Mouse (Mus musculus) small intestine, adult 2 months (tissue): ENCODE measurements at regions not wholly inside any gene's neighbourhood (a gene's known extent, or its start where the extent isn't known, plus 50 kb on each side); places are given as distances from the start of the nearest gene placed in this dataset.
"Not testable (repeated sequence)": the region's sequence is repeated elsewhere in the genome, so short reads cannot be mapped to it uniquely, and the experiment has no call there.

ENCODE experiments used
- H3K27ac ChIP-seq: fragments of 200-500 bp; 2 replicates; pipeline ENCODE4 v1.5.1; 2012; ENCODE audit warnings: low read depth, low read length, control low read depth, inconsistent platforms; ENCODE audit not compliant: insufficient read depth
- H3K27me3 ChIP-seq: fragments of 200-500 bp; 2 replicates; pipeline ENCODE4 v1.6.1; 2012; ENCODE audit warnings: mild to moderate bottlenecking, moderate library complexity, low read length, inconsistent platforms; ENCODE audit not compliant: control insufficient read depth, insufficient read depth
- H3K36me3 ChIP-seq: fragments of 200-500 bp; 2 replicates; pipeline ENCODE4 v1.6.1; 2012; ENCODE audit warnings: mild to moderate bottlenecking, low read length, control low read depth, inconsistent platforms; ENCODE audit not compliant: control insufficient read depth, insufficient read depth
- H3K4me1 ChIP-seq: fragments of 200-500 bp; 2 replicates; pipeline ENCODE4 v1.6.1; 2012; ENCODE audit warnings: low read length, inconsistent platforms, mixed read lengths; ENCODE audit not compliant: control insufficient read depth, insufficient read depth, insufficient read length
- H3K4me3 ChIP-seq: fragments of 200-500 bp; 2 replicates; pipeline ENCODE4 v1.5.1; 2012; ENCODE audit warnings: low read depth, mild to moderate bottlenecking, control low read depth, inconsistent platforms, low read length, moderate library complexity
- CTCF ChIP-seq: fragments of 200-500 bp; IDR thresholded peaks from 2 replicates; pipeline ENCODE4 v1.5.1; 2012; ENCODE audit warnings: low read depth, mild to moderate bottlenecking, control low read depth, inconsistent platforms, low read length, moderate library complexity, mixed read lengths; ENCODE audit not compliant: insufficient replicate concordance, insufficient read length; ENCODE audit errors: extremely low read depth
- POLR2A ChIP-seq: fragments of 200-500 bp; IDR thresholded peaks from 2 replicates; pipeline ENCODE4 v1.6.1; 2012; ENCODE audit warnings: low read depth, mild to moderate bottlenecking, control low read depth, inconsistent platforms, low read length, moderate library complexity
- WGBS: fragments of 180-500 bp; shearing (Covaris S2); methylation state at CpG from one replicate; pipeline ENCODE4 v1.1.7; 2018; 5-methylcytosine and 5-hydroxymethylcytosine counted together

DNA sequence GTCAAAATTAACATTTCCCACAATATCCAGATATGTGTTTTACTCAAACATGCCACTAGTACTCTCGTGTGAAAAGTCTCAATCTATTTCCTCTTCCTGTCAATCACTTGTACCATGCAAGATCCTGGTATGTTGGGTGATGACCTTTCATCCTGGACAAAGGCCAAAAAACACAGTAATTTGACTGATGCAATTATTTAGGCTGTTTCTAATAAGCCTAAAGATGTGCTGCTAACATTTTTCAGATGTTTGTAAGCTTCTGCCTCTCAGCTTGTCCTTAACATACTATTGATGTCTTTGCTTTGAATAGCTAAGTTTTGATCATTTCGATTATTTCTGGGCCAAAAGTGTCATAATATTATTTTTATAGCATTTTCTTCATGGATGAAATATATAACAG is 418.4 kb upstream of the Arrdc4 start:
- no peak for TF ChIP-seq POLR2A
- TF ChIP-seq CTCF: no peak
- no peaks in the 10 kb centered on the region for H3K27me3 ChIP-seq
- no peak overlapping the region for H3K27ac ChIP-seq
- no peaks in the 10 kb centered on the region for H3K36me3 ChIP-seq
- no peaks in the 10 kb centered on the region for H3K4me1 ChIP-seq
- WGBS: 19% methylated on average over 2 of the region's 2 CpGs
- no peak overlapping the region for H3K4me3 ChIP-seq

DNA sequence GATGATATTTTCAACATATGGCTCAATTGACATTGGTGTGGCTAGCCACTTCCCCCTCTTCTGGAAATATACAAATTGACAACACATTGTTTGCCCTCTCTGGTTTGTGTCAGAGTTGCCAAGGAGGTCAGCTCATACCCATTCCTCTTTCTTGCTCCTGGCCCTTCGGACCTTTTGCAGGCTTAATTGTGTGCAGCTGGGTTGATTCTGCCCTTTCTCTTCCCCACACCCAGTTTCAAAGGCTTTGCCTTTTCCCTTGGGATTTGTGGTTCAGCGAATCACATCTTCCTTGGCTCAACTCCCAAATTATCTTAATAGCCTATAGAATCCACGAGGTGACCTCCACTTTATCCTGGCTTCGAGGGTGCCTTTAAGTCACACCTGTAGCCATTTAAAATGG is 412.9 kb upstream of the Arrdc4 start:
- Histone ChIP-seq H3K36me3 (no peaks in the 10 kb centered on the region), H3K4me3 (no peak overlapping the region), H3K4me1 (no peaks in the 10 kb centered on the region), H3K27ac (no peak overlapping the region), H3K27me3 (no peaks in the 10 kb centered on the region)
- WGBS: 68% methylated on average over 4 of the region's 4 CpGs
- no peak for TF ChIP-seq POLR2A
- no peak for TF ChIP-seq CTCF

DNA sequence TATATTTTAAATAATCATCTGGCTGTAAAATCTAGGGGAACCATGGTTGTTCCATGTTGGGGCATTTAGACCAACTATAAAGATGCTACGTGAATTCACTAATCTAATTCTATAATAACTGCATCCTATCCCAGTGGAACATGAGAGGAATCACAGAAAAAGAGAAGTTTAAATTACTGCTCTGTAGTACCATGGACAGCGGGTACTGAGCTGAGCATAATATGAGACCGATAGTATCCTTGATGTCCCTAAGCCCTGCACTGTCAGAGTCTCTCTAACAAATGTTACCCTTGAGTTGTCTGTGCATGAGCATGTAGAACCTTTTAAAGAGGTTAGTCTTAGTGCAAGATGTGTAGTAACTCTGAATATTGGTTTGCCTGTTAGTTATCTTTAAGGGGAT is 393.3 kb upstream of the Arrdc4 start:
- WGBS: 73% methylated on average over 3 of the region's 3 CpGs

DNA sequence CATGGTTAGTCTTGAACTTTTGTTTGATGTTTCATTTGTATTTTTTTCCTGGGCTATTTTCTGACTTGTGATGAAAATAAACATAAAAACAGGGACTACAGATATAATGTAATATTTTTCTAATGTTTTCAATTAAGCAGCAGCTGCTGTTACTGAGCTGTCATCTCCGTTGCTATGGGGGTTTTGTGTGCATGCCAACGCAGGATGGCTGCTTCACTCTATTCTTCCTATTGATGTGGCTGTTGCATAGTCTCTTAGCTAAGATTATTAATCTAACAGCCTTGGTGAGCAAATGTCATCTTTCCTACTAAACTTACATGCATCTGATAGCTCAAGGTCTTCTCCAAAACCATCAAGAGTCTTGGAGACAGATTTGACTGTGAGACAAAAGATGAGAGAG is 384.4 kb upstream of the Arrdc4 start:
- 89% methylated on average over 2 of the region's 2 CpGs for whole genome bisulfite sequencing
- Histone ChIP-seq H3K27me3 (no peaks in the 10 kb centered on the region), H3K36me3 (no peaks in the 10 kb centered on the region), H3K27ac (no peak overlapping the region), H3K4me3 (no peak overlapping the region), H3K4me1 (no peaks in the 10 kb centered on the region)
- TF ChIP-seq CTCF (no peak), POLR2A (no peak)

More for the DNA sequence above, 393.3 kb upstream of the Arrdc4 start:
- no peak overlapping the region for H3K27ac ChIP-seq
- no peak overlapping the region for H3K4me3 ChIP-seq
- H3K4me1 ChIP-seq: no peaks in the 10 kb centered on the region
- no peaks in the 10 kb centered on the region for H3K27me3 ChIP-seq
- H3K36me3 ChIP-seq: no peaks in the 10 kb centered on the region
- TF ChIP-seq CTCF: no peak

DNA sequence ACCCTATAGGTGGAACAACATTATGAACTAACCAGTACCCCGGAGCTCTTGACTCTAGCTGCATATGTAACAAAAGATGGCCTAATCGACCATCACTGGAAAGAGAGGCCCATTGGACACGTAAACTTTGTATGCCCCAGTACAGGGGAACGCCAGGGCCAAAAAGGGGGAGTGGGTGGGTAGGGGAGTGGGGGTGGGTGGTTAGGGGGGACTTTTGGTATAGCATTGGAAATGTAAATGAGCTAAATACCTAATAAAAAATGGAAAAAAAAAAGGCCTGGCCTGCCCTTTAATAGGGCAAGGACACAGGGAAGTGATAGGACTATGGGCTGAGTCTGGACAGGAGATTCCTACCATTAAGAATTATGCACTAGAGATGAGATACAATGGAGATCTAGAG is 352.7 kb upstream of the Arrdc4 start:
- not testable (repeated sequence) for H3K27me3 ChIP-seq, H3K27ac ChIP-seq, H3K4me1 ChIP-seq, H3K4me3 ChIP-seq, H3K36me3 ChIP-seq
- 79% methylated on average over 3 of the region's 4 CpGs for WGBS

DNA sequence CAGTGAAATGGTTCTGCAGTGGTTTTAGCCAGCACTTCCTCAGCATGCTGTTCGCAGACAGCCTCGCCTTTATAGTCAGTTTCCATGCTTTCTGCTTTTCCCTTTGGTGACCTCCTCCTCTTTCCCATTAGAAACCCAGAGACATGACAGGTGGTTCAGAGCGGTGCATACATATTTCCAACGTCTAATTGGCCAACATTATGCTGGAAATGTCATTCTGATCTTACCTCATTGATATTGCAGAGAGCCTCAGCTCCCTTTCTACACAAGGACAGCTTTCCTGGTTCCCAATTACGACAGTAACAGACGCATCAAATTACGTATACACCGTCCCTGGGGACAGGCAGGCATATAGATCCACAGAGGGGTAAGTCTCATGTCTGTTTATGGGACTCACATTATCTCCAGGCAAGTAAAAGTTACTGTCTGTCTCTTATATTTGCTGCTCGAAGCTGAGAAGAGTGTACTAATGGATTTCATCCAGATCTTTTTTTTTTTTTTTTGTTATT is 348.6 kb upstream of the Arrdc4 start:
- no peak overlapping the region for H3K4me3 ChIP-seq
- 51% methylated on average over 9 of the region's 9 CpGs for WGBS
- no peak overlapping the region for H3K27ac ChIP-seq
- no peaks in the 10 kb centered on the region for H3K27me3 ChIP-seq
- no peaks in the 10 kb centered on the region for H3K36me3 ChIP-seq
- TF ChIP-seq CTCF (no peak), POLR2A (no peak)
- H3K4me1 ChIP-seq: no peaks in the 10 kb centered on the region

DNA sequence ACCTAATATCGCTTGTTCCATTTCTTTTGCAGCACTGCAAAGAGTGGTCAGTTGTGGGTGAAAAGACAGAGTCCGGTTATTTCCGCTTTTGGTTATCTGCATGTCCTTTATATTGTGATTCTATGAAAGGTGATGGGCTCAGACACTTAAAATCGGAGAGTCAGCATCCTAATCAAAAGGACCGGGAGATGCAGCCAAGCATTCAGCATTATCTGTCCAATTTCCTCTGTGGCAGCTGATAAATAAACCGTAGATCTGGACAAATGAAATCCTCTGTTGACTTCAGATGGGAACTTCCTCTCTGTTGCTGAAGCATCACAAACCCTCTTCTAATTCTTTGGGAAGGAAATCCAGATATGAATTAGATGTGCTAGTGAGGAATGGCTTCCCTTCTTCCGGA is 325.7 kb upstream of the Arrdc4 start:
- no peak overlapping the region for H3K27ac ChIP-seq
- H3K36me3 ChIP-seq: no peaks in the 10 kb centered on the region
- TF ChIP-seq CTCF (no peak), POLR2A (no peak)
- H3K4me3 ChIP-seq: no peak overlapping the region
- H3K27me3 ChIP-seq: no peaks in the 10 kb centered on the region
- 85% methylated on average over 7 of the region's 7 CpGs for WGBS
- no peaks in the 10 kb centered on the region for H3K4me1 ChIP-seq

DNA sequence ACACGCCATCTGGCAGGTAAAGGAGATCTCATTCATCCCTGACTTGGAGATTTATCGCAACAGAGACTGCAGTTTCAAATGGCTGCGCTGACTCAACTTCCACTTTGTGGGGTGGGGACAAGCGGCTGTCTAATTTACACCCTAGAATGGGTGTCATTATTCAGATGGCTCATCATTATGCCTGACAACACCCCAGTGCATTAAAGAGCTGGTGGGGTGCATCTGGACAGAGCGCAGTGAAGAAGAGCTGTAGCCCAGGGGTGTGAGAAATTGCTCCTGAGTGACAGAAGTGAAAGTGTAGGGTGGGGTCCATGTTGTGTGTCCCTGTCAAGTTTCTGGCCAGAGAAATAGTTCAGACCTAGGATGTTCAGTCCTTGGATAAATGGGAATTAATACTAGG is 314.0 kb upstream of the Arrdc4 start:
- Histone ChIP-seq H3K4me3 (no peak overlapping the region), H3K36me3 (no peaks in the 10 kb centered on the region), H3K4me1 (no peaks in the 10 kb centered on the region), H3K27ac (no peak overlapping the region), H3K27me3 (no peaks in the 10 kb centered on the region)
- WGBS: 84% methylated on average over 5 of the region's 5 CpGs
- no peak for TF ChIP-seq CTCF
- no peak for TF ChIP-seq POLR2A
